Mouse (Mus musculus) spleen, adult 2 months (tissue): Measurements from ENCODE around the gene Ncoa4.

Experiments used
- CTCF ChIP-seq: fragments of 200-500 bp; IDR thresholded peaks from 2 replicates; pipeline ENCODE4 v1.5.1; 2011; ENCODE audit warnings: mild to moderate bottlenecking, inconsistent platforms; ENCODE audit not compliant: insufficient read depth, insufficient read length, insufficient replicate concordance; ENCODE audit errors: extremely low read depth
- POLR2A ChIP-seq: fragments of 200-500 bp; IDR thresholded peaks from 2 replicates; pipeline ENCODE4 v1.6.1; 2011; ENCODE audit warnings: low read depth, low read length, inconsistent platforms

GRCm38 (mm10) chr14:32145809-32146511, 13.7 kb upstream of the Ncoa4 start:
- TF ChIP-seq CTCF = no peak
- no peak for TF ChIP-seq POLR2A
